Mouse (Mus musculus): ENCODE results near the gene Lamtor2. TPM values are rescaled to one million over a fixed set of nuclear protein-coding genes. Genes with fewer than 3 reads are reported as not detected.

Gene Lamtor2
- total and polyA plus RNA-seq, 3 experiments, result 125 to 188 TPM; not detected in 1

DNA sequence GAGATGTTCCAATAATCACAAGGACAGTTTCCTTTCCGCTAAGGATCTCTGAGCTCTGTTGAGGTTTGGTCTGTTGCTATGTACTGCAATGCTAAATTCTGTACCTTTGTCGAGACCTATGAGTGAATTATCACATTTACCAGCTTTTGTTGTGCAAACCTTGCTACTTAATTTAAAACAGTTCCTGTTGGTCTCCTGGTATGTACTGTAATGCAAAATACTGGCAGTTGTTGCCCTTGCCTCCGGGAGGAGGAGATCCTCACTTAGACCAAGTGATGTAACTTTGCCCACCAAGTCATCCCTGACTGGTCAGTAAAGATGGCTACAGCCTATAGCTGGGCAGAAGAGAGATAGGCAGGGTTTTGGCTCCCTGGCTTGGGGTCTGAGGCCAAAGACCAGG, 22.7 kb upstream of the Lamtor2 start, which contains the start of gene Ssr2:
Gene Ssr2 (plus strand): TSS at position 337 of the 400 bp plus-strand sequence.
- no peak for DNase-seq (ENCODE audit: low read depth, low spot score)
- H3K27ac ChIP-seq (ENCODE audit: control insufficient read depth, low read depth, low read length), result no peak within 1 kb of the TSS
- peaks cover 0 to 13% of the 10 kb centered on the region in 2 experiments; a peak in 2 of 4 replicates for H3K4me1 ChIP-seq (ENCODE audit: control insufficient read depth in 1 of 2, insufficient read depth in 2 of 2, low read length in 2 of 2)
- no peaks in the 10 kb centered on the region for H3K9me3 ChIP-seq (replicated peaks; ENCODE audit: insufficient read depth, low read length)
- TF ChIP-seq USF1 (IDR thresholded peaks at IDR 0.05; ENCODE audit: low read depth, low read length), result no peak
- TF ChIP-seq ZMIZ1 (IDR thresholded peaks at IDR 0.05; ENCODE audit: low read depth, low read length), result no peak
- TF ChIP-seq RAD21 (IDR thresholded peaks at IDR 0.05; ENCODE audit: low read depth, low read length), result no peak
- no peak for TF ChIP-seq EP300 (IDR thresholded peaks at IDR 0.05; ENCODE audit: low read depth in 1 of 2, low read length in 2 of 2)
- TF ChIP-seq MXI1 (IDR thresholded peaks at IDR 0.05; ENCODE audit: low read depth, low read length), result no peak
- TF ChIP-seq GABPA (IDR thresholded peaks at IDR 0.05; ENCODE audit: low read depth, low read length), result no peak
- no peak for TF ChIP-seq MYB (IDR thresholded peaks at IDR 0.05; ENCODE audit: low read depth, low read length)
- no peak for TF ChIP-seq BHLHE40 (IDR thresholded peaks at IDR 0.05; ENCODE audit: borderline replicate concordance, low read depth, low read length)
- TF ChIP-seq UBTF (IDR thresholded peaks at IDR 0.05; ENCODE audit: borderline replicate concordance, insufficient read depth, low read depth, low read length), result no peak
- TF ChIP-seq CTCF (IDR thresholded peaks at IDR 0.05 in 2 of 3, conservative IDR thresholded peaks at IDR 0.05 in 1 of 3; ENCODE audit: control insufficient read depth in 1 of 3, insufficient read depth in 1 of 3, low read depth in 2 of 3, low read length in 3 of 3, poor library complexity in 1 of 3, severe bottlenecking in 1 of 3), result no peak
- TF ChIP-seq ELF1 (IDR thresholded peaks at IDR 0.05; ENCODE audit: low read depth, low read length), result no peak
- TF ChIP-seq ZNF384 (IDR thresholded peaks at IDR 0.05; ENCODE audit: low read depth, low read length), result no peak
- TF ChIP-seq USF2 (IDR thresholded peaks at IDR 0.05; ENCODE audit: borderline replicate concordance in 1 of 2, insufficient read depth in 1 of 2, low read depth in 1 of 2, low read length in 2 of 2), result no peak
- no peak for TF ChIP-seq NELFE (IDR thresholded peaks at IDR 0.05; ENCODE audit: low read depth, low read length)
- no peak for TF ChIP-seq E2F4 (IDR thresholded peaks at IDR 0.05; ENCODE audit: borderline replicate concordance, low read depth, low read length)
- TF ChIP-seq SMC3 (IDR thresholded peaks at IDR 0.05; ENCODE audit: low read depth, low read length), result no peak
- no peak for TF ChIP-seq KAT2A (conservative IDR thresholded peaks at IDR 0.05; ENCODE audit: low read depth, low read length)
- TF ChIP-seq TBP (IDR thresholded peaks at IDR 0.05; ENCODE audit: low read depth, low read length), result no peak
- no peak for TF ChIP-seq POLR2AphosphoS5 (IDR thresholded peaks at IDR 0.05; ENCODE audit: borderline replicate concordance, low read depth, low read length)
- TF ChIP-seq POLR2AphosphoS2 (IDR thresholded peaks at IDR 0.05; ENCODE audit: low read length), result no peak
- H3K36me3 ChIP-seq (ENCODE audit: control insufficient read depth in 1 of 2, insufficient read depth in 2 of 2, low read length in 2 of 2), result peaks cover 0 to 10% of the 10 kb centered on the region in 2 experiments; a peak in 2 of 4 replicates
- H3K27me3 ChIP-seq (ENCODE audit: control insufficient read depth in 1 of 2, insufficient read depth in 2 of 2, low read length in 2 of 2), result no peaks in the 10 kb centered on the region
- H3K79me2 ChIP-seq (ENCODE audit: control insufficient read depth, insufficient read depth, low read length, poor library complexity), result peaks cover 13% of the 10 kb centered on the region
- H3K9ac ChIP-seq (ENCODE audit: control insufficient read depth, low read depth, low read length, poor library complexity, severe bottlenecking), result no peak within 1 kb of the TSS
- H3K4me3 ChIP-seq (ENCODE audit: control insufficient read depth in 1 of 2, insufficient read depth in 1 of 2, low read depth in 2 of 2, low read length in 2 of 2), result no peak within 1 kb of the TSS

DNA sequence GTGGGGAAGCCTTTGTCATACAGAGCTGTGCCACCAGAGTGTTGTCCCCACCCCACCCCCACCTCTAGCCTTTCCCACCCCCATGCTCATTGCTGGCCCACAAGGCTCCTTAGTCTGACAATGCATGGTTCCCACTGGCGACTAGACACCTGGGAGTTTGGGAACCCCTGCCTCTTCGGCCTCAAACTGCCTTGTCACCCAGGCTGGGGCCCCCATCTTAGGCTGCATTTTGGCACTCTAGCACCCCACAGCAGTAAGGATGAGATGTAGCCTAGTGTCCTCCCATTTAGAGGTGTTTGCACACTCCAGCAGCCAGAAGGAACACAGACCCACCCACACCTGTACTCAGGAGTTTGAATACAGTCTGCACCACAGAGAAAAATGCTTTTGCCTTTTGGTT, 20.9 kb upstream of the Lamtor2 start:
- Histone ChIP-seq H3K9me3 (replicated peaks; ENCODE audit: insufficient read depth, low read length) (no peaks in the 10 kb centered on the region), H3K27me3 (ENCODE audit: control insufficient read depth in 1 of 2, insufficient read depth in 2 of 2, low read length in 2 of 2) (no peaks in the 10 kb centered on the region), H3K36me3 (ENCODE audit: control insufficient read depth in 1 of 2, insufficient read depth in 2 of 2, low read length in 2 of 2) (peaks cover 2 to 3% of the 10 kb centered on the region in 2 experiments; a peak in 3 of 4 replicates), H3K27ac (ENCODE audit: control insufficient read depth, low read depth, low read length) (no peak overlapping the region), H3K9ac (ENCODE audit: control insufficient read depth, low read depth, low read length, poor library complexity, severe bottlenecking) (no peak overlapping the region), H3K79me2 (ENCODE audit: control insufficient read depth, insufficient read depth, low read length, poor library complexity) (no peaks in the 10 kb centered on the region), H3K4me1 (ENCODE audit: control insufficient read depth in 1 of 2, insufficient read depth in 2 of 2, low read length in 2 of 2) (peaks cover 0 to 7% of the 10 kb centered on the region in 2 experiments; a peak in 2 of 4 replicates), H3K4me3 (ENCODE audit: control insufficient read depth in 1 of 2, insufficient read depth in 1 of 2, low read depth in 2 of 2, low read length in 2 of 2) (no peak overlapping the region)
- no peak for TF ChIP-seq ZKSCAN1 (IDR thresholded peaks at IDR 0.05; ENCODE audit: low read depth, low read length)
- no peak for TF ChIP-seq TCF12 (IDR thresholded peaks at IDR 0.05; ENCODE audit: low read depth, low read length)
- TF ChIP-seq MEF2A (IDR thresholded peaks at IDR 0.05; ENCODE audit: extremely low read depth, insufficient replicate concordance, low read depth, low read length, poor library complexity, severe bottlenecking), result no peak
- TF ChIP-seq RCOR1 (IDR thresholded peaks at IDR 0.05; ENCODE audit: low read depth, low read length), result no peak
- TF ChIP-seq MAZ (IDR thresholded peaks at IDR 0.05; ENCODE audit: low read depth, low read length), result no peak
- TF ChIP-seq ETS1 (IDR thresholded peaks at IDR 0.05; ENCODE audit: low read depth, low read length), result no peak
- no peak for TF ChIP-seq EP300 (IDR thresholded peaks at IDR 0.05; ENCODE audit: low read depth in 1 of 2, low read length in 2 of 2)
- TF ChIP-seq ELF1 (IDR thresholded peaks at IDR 0.05; ENCODE audit: low read depth, low read length), result no peak
- TF ChIP-seq E2F4 (IDR thresholded peaks at IDR 0.05; ENCODE audit: borderline replicate concordance, low read depth, low read length), result no peak
- TF ChIP-seq MYB (IDR thresholded peaks at IDR 0.05; ENCODE audit: low read depth, low read length), result no peak
- no peak for TF ChIP-seq USF1 (IDR thresholded peaks at IDR 0.05; ENCODE audit: low read depth, low read length)
- DNase-seq (ENCODE audit: low read depth, low spot score), result no peak

Measured in MEL (cell line).